Mouse (Mus musculus) gastrocnemius, adult 18-20 months (tissue): ENCODE data around the gene Olfr447. TPM values are rescaled to one million over a fixed set of nuclear protein-coding genes. Genes with fewer than 3 reads are reported as not detected.

Source experiments
- DNase-seq: peaks from one replicate; pipeline ENCODE4 v3.0.0; 2021; ENCODE audit warnings: low spot score
- long read RNA-seq, 2 experiments: library from polyadenylated mRNA; stranded (forward); transcript quantifications; one replicate each; pipeline ENCODE4 v2.0.0; 2021
- total RNA-seq, 2 experiments: library from RNA; stranded (reverse); gene quantifications; 2 replicates each; pipeline ENCODE4 v1.2.3; 2021

The Olfr447 gene
- not detected for total RNA-seq
- long read RNA-seq, experiment 1, result 0 reads
- long read RNA-seq, experiment 2, result 0 reads

DNA sequence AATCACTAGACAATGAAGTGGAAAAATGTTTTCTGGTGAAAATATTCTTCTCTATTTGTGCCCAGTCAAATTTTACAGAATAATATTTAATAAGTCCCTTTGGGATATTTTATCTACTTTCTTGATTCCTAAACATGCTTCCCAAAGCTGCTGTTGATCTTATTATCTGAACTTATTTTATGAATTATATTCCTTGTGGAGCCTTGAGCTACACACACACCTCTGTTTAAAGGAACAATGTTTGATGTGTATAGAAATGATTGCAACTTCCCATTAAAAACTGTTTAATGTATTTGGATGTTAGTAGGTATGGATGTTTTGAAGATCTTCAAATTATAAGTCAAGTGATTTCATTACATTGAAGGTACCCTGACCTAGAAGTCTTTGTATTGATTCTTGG lies at the start of gene Olfr447:
Olfr447 (plus strand) TSS at position 301 of the 400 bp plus-strand sequence.
- no peak for DNase-seq

DNA sequence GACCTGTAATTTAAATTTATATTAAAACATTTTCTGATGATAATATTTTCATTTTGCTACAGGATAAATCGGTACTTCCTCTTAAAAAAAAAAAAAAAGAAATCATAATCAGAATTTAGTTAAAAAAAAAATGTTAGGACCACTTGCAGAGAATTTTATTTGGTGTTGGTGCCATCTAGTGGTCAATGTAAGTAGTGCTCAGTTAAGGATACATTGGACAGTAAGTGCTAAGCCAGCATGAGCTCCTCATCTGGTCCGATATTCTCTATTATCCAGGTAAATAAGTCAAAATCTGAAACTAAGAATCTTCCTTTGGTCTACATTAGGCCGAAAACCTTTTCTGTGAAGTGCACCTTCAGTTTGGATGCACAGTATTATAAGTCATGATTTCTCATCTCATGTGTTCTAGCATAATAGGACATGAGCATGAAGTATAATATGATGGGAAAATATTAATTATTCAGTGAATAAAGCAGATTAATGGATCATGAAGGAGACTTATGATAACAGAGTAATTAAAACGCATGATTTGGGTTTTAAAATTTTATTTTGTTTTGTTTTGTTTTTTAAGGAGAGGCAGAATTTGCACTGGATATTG lies 48.4 kb upstream of the Olfr447 start:
- peak; percentile 37 for DNase-seq

DNA sequence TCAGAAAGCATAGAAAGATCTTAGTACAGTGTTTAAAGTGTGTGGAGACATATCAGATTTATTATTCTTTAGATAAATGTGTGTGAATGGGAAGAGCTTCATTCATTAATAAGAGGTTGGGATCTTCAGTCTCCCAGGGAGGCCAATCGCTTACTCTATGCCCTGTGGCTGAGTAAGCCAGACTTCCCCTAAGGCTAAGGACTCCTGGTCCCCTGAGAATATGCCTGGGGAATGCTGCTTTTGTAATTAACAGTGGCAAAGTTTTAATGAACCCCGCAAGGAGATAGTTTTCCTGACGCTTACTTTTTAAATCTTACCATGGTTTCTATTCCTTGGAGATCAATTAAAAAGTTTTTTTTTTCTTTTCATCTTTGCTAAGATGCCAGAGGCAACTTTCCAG lies 39.0 kb upstream of the Olfr447 start:
- no peak for DNase-seq

DNA sequence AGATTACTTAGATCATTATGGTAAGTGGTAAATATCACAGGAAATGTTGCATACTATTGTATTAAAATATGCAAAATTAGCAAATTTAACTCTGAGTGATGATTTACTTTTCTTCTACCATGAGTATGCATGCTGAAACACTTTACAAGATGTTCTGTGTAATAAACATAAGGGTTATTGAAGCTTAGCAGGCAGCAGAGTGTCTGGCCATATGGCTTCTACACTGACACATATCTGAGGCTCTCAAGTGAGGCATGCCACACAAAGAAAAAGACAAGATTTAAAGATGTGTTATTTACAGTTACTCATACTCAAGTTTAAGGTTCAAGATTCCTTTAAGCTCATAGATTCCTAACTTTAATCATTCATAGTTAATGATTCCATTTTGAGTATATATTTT lies 32.4 kb upstream of the Olfr447 start:
- DNase-seq, result no peak

DNA sequence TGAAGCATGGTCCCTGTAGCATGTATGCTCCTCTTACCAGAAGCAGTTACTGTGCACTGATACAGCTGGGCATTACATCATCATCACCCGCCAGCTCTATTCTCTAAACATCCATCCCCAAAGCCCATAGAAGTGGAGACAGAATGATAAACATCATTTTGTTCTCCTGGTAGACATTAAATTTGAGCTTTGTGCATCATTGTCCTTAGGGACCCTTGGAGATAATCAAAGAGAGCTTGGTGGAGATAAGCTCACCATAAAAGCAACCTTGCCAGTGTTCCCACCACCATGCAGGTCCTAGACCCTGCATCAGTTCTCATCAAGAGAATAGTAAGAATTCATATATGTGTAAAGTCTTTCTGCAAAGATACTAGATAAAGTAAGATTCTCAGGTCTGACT lies 18.5 kb upstream of the Olfr447 start, which contains the start of gene Olfr448:
Olfr448 (plus strand) TSS at position 301 of the 400 bp plus-strand sequence.
- DNase-seq, result no peak

DNA sequence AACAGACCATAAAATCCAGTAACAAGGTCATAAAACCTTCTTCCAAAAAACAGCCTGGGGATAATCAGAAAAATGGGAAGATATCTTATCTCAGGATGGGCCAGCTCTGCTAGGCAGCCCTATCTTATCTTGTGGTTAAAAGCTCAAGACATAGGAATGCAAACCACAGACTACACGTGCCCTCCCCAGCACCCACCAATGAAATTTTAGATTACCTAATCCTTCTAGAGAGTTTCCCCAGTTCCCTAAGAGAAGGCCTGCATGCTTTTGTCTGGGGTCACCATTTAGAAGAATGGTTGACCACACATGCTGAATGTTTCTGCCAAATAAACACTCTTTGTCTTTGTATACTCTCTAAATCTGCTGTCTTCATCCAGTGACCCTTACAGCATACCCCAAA lies 8.3 kb upstream of the Olfr447 start:
- DNase-seq, result no peak

DNA sequence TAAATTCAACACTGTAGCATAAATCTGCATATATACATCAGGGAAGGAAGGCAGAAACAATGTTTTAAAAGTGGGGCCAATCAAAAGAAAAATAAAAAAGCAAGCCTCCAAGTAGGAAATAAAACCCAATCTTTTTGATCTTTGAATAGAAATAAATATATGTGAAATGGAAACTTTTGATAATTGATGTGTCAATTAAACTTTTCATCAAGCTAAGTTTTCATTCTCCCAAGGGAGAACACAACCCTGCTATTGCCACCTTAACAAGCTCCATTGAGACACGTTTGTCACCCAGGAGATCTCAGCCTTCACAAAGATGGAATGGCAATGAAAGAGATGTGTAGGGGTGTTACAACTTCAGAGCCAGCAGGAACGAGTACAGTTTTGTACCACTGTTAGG lies 12.4 kb downstream of the Olfr447 start, which contains the start of gene Olfr446:
Olfr446 (plus strand) TSS at position 301 of the 400 bp plus-strand sequence.
- no peak for DNase-seq

DNA sequence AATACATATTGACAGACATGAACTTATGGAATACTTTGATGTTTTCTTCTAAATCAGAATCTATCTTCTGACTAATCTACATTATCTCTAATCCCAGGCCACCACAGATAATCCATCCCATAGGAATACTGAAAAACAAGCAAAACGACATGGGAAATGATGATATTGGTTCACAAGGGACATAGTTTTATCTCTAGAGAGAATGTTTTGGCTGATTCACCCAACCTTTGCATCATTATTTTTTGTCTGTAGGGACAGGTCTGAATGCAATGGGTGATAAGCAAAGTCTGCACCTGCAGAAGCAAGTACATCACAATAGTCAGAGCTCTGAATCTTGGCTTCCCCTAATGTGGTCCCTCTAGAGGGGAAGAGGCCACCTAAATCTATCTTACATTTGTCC lies 40.1 kb downstream of the Olfr447 start, which contains the start of gene Olfr444:
Olfr444 (plus strand) TSS at position 301 of the 400 bp plus-strand sequence.
- DNase-seq, result no peak

Other genes with a start within 250 kb of the Olfr447 start
- gene Tcaf1, start 198.8 kb upstream of the Olfr447 start, total RNA-seq, result 1 to 10 TPM; 4.7 to 4.9 TPM
- gene Olfr453, start 169.5 kb upstream of the Olfr447 start, total RNA-seq, result not detected
- gene Olfr38, start 152.5 kb upstream of the Olfr447 start, total RNA-seq, result not detected
- not detected for gene Olfr452, start 123.8 kb upstream of the Olfr447 start, total RNA-seq
- gene Olfr450, start 96.9 kb upstream of the Olfr447 start, total RNA-seq, result not detected
- not detected for gene Olfr449, start 74.5 kb upstream of the Olfr447 start, total RNA-seq
- gene Olfr448, start 18.4 kb upstream of the Olfr447 start, total RNA-seq, result not detected
- gene Olfr446, start 12.5 kb downstream of the Olfr447 start, total RNA-seq, result not detected
- gene Olfr444, start 40.2 kb downstream of the Olfr447 start, total RNA-seq, result not detected
- not detected for gene Olfr441, start 197.5 kb downstream of the Olfr447 start, total RNA-seq
- not detected for gene Olfr237-ps1, start 237.7 kb downstream of the Olfr447 start, total RNA-seq